Mouse (Mus musculus) adrenal gland, adult 2 months (tissue): ENCODE data around the gene Extl2. TPM values are rescaled to one million over a fixed set of nuclear protein-coding genes. Genes with fewer than 3 reads are reported as not detected.
A peak's percentile ranks its signal among the peaks of the same experiment; 100 is the strongest.

ENCODE experiments used
- DNase-seq: peaks from one replicate; pipeline ENCODE4 v3.0.0; 2021
- long read RNA-seq: library from polyadenylated mRNA; stranded (forward); transcript quantifications from one replicate; pipeline ENCODE4 v2.0.0, GENCODE M21; 2021
- polyA plus RNA-seq: library from polyadenylated mRNA; depleted of rRNA; stranded (reverse); fragments of >200 nt; gene quantifications from 2 replicates; pipeline ENCODE4 v1.2.3, GENCODE M21; 2012; rRNA removed
- total RNA-seq, 2 experiments: library from RNA; stranded (reverse); gene quantifications; 2 replicates each; pipeline ENCODE4 v1.2.3; 2021

The Extl2 gene
- total RNA-seq (10 to 100 TPM; 16.3 to 22.7 TPM), polyA plus RNA-seq (34.7 and 37.9 TPM in 2 replicates)
- long read RNA-seq, transcript Extl2-201 (5 exons, 3,000 nt): major isoform, 16 of 27 reads
- long read RNA-seq, transcript Extl2-203 (5 exons, 2,840 nt): minor isoform, 8 of 27 reads
- long read RNA-seq, partial matches to known transcripts: 1 of 27 reads
- long read RNA-seq, other reads (novel, unspliced or antisense): 2 of 27 reads

GRCm38 (mm10) chr3:116006978-116007940, at the start of gene Extl2, which contains the start of gene Slc30a7:
Gene Extl2 (plus strand): TSS chr3:116007462.
Gene Slc30a7 (minus strand): TSS chr3:116007406.
- peak; percentile 90 for DNase-seq

- no peak for DNase-seq
These were observed 45.8 kb upstream of the Extl2 start for GRCm38 (mm10) chr3:115961311-115962027.

- DNase-seq: no peak
These were observed 45.2 kb upstream of the Extl2 start for GRCm38 (mm10) chr3:115962028-115962415.

- DNase-seq: no peak
These were observed 43.7 kb upstream of the Extl2 start for GRCm38 (mm10) chr3:115963597-115963996.

GRCm38 (mm10) chr3:115964071-115964470, 43.2 kb upstream of the Extl2 start:
- no peak for DNase-seq

- DNase-seq: peak; percentile 24
These were observed 38.3 kb upstream of the Extl2 start for GRCm38 (mm10) chr3:115968745-115969530.

GRCm38 (mm10) chr3:115971045-115971785, 36.0 kb upstream of the Extl2 start:
- no peak for DNase-seq

- no peak for DNase-seq
These were observed 35.2 kb upstream of the Extl2 start for GRCm38 (mm10) chr3:115971891-115972646.

- no peak for DNase-seq
These were observed 33.0 kb upstream of the Extl2 start for GRCm38 (mm10) chr3:115974228-115974627.

- no peak for DNase-seq
These were observed 32.3 kb upstream of the Extl2 start for GRCm38 (mm10) chr3:115974995-115975394.

- no peak for DNase-seq
These were observed 28.3 kb upstream of the Extl2 start for GRCm38 (mm10) chr3:115979000-115979399.

- DNase-seq: no peak
These were observed 24.0 kb upstream of the Extl2 start for GRCm38 (mm10) chr3:115983217-115983616.

- no peak for DNase-seq
These were observed 22.6 kb upstream of the Extl2 start for GRCm38 (mm10) chr3:115984653-115985052.

- peak; percentile 50 for DNase-seq
These were observed 21.9 kb upstream of the Extl2 start for GRCm38 (mm10) chr3:115985183-115985892.

- no peak for DNase-seq
These were observed 15.2 kb upstream of the Extl2 start for GRCm38 (mm10) chr3:115992103-115992502.

GRCm38 (mm10) chr3:115992588-115992987, 14.7 kb upstream of the Extl2 start:
- DNase-seq: no peak

- DNase-seq: no peak
These were observed 14.2 kb upstream of the Extl2 start for GRCm38 (mm10) chr3:115993025-115993424.

- DNase-seq: no peak
These were observed 10.3 kb upstream of the Extl2 start for GRCm38 (mm10) chr3:115996929-115997328.

- no peak for DNase-seq
These were observed 831 bp upstream of the Extl2 start for GRCm38 (mm10) chr3:116006284-116006977.
